Mouse (Mus musculus) layer of hippocampus, adult 9-10 months (tissue): ENCODE data around the gene Sap30l.
"Not testable (repeated sequence)": the region's sequence is repeated elsewhere in the genome, so short reads cannot be mapped to it uniquely, and the experiment has no call there.

Experiments
- DNase-seq: peaks from one replicate; pipeline ENCODE4 v3.0.0; 2022; ENCODE audit warnings: low spot score

The Sap30l gene

DNA sequence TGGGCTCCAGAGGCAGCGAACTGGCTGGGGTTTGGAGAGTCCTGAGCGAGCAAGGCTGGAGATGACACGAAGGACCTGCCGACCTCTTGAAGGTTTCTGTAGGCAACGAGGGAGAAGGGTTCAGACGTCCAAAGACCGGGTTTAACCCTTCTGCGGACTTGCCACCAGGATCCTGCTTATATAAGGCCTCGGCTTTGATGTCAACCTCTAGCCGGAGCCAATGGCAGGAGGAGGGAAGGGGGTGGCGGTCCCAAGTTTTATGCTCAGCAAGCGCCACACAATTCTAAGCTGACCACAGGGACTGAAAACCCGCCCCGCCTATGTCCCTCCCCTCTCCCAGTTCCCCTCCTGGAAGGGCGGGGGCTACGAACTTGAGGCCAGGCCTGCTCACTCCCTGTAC lies 30.4 kb downstream of the Sap30l start:
- no peak for DNase-seq

DNA sequence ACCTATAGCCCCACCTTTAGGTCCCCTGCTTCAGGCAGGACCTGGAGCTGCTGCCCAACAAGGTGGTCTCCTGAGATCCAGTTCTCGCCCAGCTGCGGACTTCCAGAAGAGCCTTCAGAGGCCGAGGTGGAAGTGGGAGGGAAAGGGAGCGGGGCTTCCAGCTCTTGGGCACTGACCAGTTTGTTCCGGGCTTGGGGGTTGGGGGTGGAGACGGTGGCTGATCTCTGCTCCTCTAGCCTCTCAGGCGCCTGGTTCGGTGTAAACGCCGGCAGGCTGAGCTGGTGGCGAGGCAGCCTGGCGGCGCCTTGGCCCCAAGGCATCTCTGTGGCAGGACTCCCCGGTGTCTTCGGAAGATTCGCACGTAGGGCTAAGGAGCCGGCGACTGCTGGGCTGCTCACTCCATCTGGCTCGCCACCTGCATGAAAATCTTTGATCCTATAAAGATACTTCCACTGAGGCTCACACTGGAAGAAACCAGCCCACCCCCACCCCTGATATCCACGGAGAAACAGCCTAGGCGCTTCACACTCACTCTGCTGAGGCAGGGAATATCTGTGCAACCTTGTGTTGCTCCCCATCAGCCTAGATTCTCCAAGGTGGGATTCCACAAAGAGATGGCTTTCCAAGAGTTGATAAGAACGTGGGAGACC lies 31.2 kb downstream of the Sap30l start, which contains the start of gene Hand1:
Gene Hand1 (minus strand): TSS at position 267 of the 650 bp plus-strand sequence.
- DNase-seq: no peak

DNA sequence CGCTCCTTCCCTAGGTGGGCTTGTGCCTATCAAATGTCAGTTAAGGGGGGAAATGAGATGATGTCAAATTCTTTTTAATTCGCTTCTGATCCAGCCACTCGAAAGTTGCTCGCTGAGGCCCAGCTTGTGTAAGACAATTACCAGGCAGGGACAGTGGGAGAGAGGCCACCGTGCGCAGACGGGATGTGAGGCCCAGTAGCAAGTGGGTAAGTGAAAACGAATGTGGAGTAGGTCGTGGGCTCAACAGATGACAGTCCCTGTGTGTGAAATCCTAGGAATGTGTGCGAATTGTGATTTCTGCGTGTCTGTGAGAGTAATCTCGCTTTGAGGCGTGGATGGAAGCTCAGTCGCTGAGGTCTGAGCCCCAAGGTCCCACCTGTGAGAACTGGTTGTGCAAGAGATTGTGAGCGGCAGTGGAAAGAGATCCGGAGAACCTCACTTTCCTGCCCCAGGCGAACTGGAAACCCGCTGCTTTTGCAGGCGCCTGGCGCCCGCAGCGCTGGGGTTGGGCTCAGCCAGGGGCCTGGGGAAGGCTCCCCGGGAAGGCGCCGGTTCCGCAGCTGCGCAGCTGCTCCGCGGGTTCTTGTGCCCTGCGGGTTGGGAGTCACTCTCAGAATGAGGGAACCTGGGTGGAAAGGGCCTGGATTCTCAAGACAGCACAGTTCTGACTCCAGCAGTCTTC lies 32.0 kb downstream of the Sap30l start:
- DNase-seq: no peak

DNA sequence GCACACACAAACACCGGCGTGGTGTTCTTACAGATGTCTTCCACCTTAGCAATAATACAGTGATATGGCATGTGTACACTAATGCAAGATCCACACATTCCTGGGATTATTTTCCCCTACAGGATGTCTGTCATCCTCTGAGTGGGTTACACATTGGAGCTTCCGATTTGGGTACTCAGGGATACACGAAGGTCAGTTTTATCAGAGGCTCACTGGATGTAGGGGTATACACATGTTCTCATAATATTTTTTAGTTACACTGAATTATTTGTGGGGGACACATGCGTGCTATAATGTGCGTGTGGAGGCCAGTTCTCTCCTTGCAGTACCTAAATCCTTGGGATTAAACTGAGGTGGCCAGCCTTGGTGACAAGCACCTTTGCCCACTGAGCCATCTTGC lies 32.6 kb downstream of the Sap30l start:
- no peak for DNase-seq

DNA sequence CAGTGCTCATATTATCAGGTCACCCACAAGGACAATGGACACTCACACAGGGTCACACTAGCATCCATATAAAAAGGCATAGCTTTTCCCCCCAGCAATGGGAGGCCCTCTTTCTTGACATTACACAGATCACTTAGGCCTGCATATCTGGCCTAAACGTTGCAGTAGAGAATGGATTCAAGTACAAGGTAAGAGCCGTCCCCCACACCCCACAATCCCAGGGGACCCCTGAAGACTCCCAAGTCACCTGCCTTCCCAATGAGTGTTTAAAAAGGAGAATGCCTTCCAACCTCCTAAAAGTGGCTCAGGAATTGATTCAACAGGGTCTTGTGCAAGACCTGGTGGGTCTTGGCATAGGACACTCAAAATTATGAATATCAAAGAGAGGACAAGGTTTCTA lies 33.9 kb downstream of the Sap30l start:
- no peak for DNase-seq

DNA sequence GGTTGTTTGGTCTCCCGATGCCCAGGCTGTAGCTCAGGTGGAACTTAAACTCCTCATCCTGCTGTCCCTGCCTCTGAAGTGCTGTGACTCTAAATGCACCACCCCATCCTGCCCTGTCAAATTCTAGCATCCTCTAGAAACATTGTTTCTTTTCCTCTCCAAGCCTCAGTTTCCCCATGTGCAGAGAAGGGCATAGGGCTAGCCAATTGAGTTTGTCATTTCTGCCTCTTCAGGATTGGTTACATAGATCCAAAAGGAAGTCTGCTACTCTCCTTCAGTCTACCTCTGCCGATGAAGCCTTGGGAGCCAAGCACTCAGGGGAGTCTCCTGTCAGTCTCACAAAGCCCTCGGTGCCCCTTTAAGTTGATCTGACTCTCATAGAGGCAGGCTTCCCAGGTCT lies 34.5 kb downstream of the Sap30l start:
- DNase-seq: no peak

DNA sequence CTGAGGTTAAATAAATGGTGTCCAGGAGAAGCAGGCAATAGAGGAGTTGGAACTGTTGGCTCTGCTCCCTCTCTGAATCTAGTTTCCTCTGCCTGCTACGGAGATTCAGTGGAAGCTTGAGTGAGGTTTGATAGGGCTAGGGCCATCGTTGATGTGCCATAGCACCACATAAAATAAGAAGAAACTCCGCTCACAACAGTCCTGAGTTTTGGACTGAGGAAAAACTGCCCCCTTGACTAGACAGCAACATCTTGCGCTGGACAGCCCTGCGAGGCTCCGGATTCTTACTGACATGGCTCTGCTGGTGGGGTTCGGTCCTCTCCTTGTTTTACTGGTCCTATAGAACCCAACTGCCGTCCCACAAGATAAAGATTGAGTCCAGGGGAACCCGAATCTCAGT lies 35.0 kb downstream of the Sap30l start:
- DNase-seq: no peak

DNA sequence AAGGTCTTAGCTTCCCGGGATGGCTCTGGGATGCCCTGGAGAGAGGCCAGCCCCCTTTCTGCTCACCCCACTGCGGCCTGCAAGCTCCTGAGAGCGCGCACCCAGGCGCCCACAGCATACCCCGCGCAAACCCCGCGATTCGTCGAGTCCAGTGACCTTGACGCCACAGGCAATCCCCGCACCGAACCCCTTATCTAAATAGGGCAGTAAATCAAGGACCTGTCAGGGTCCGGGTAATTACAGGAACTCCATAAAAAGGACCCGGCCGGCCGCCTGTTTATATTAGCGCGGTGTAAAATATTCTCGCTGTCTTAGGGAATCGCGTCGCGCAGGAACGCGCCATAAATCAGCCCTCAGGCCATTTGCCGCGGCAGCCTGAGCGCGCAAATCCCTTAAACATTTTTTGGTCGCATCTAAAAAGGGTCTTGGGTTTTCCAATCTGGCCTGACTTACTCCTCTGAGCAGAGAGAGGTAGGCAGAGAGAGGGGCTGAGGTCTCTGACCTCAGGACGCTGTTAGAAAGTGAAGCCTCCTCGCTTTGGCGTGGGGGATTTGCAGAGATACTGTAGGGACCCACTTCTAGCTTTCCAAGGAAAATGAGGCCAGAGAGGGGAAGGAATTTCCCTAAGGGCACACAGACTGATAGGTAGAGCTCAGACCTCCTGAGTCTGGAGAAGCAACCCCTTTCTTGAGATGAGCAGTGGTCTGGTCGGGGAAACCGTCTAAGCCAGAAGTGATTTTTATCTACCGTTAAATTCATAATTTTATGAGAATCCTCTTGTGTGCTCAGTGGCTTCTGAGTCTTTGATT lies 35.6 kb downstream of the Sap30l start:
- DNase-seq: no peak

DNA sequence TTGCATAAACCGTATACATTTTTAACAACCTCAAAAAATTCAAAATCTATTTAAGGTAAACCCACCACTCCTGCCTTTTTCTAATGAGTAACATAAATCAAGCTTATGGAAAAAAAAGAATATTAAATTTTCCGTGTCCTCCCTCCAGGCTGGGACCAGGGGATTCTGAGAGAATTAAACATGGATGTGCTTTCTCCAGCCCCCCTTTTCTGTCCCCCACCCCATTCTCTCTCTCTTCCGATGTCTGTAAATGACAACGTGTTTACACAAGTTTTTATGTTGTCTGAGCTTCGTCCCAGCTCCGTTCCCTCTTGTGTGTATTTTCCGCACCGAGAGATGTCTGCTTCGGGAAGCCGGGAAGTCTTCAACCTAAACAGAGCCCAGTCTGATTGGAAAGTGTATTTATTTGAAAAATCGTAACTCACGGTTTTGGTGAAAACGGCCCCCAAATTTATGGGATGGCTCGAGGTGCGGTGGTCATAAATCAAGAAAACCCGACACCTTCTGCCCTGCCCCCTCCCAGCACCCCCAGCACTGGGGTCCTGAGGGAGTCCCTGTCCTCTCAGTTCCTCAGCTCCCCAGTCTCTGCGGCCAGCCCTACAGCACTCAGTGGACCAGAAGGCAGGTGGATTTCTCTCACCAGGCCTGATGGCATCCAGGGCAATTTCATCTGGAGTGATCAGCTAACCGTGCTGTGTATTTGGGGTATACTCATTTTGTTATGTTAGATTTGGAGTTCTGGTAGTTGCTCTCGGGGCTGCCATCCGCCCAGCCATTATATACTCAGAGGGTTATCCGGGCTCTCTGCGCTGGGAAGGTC lies 36.6 kb downstream of the Sap30l start:
- DNase-seq: no peak

DNA sequence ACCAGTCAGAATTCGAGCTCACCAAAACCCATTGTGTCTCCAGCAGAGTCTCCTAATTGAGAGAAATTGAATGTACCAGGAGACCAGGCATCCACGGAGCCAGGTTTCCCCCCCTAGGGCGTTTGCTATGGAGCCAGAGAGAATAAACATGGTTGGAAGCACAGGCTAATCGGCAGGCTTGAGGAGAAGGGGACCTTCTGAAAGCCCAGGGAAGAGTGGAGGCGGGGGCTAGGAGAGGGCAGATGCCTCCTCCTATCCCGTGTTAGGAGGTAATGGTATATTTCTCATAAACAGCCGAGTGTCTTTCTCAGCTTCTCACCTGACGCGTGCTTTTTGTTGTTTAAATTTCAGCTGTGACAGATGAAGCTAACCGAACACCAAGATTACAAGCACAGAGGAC lies 39.5 kb downstream of the Sap30l start:
- DNase-seq: no peak

DNA sequence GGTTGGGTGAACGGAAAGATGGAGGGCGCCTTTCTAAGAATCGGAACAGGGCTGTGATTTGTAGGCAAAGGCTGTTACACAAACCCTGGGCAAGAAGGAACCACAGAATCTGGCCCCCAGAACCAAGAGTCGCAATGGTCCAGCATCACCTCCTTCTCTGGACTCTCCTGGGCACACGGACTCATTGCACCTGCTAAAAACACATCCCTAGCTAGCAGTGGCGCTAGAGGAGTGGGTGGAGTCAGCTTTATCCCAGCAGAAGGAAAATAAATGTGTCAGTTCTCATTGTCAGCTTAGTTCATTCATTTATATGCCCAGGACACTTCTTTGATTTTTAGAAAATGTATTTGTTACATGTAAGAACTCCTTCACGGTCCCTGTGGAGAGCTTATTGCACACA lies 40.0 kb downstream of the Sap30l start:
- DNase-seq: no peak

DNA sequence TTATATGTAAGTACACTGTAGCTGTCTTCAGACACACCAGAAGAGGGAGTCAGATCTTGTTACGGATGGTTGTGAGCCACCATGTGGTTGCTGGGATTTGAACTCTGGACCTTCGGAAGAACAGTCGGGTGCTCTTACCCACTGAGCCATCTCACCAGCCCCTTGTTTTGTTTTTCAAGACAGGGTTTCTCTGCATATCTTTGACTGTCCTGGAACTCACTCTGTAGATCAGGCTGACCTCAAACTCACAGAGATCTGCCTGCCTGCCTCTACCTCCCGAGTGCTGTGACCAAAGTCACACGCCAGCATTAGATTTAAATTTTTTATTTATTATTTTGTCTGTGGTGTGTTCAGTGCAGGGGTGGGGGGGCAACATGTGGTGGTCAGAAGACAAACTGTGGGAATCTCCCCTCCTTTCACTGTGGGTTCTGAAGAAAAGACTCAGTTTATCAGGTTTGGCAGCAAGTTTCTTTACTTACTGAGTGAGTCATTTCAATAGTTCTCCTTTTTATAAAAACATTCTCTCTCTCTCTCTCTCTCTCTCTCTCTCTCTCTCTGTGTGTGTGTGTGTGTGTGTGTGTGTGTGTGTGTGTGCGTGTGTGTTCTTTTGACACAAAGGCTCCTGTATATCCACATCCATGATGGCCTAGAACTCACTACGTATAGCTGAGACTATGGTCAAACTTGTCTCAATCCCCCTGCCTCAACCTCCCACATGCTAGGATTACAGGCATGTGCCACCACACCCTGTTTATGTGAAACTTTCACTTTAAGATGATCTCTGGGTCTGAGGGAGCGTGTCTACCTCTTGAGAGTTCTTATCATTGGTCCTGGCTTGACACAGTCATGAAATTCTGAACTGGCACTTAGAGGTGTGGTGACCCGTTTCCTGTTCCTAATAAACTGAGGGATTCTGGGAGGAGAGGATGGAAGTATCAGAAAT lies 45.3 kb downstream of the Sap30l start:
- not testable (repeated sequence) for DNase-seq

DNA sequence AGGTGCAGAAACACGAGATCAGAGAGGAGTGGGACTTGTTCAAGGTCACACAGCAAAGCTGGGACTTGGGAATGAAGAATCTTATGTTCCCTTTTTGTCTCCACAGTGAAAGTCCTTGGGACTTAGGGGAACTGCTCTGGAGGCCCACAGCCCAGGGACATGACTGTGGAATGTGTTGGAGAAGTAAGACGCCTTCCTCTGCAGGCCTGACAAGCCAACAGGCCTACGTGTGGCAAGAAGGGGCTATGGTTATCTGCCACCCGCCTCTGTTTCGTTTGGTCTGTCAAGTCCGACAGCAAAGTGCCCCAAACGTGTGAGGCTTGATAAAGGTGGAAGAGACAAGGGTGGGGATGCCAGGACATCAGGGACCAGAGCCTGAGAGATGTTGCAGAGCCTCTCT lies 46.0 kb downstream of the Sap30l start:
- no peak for DNase-seq

DNA sequence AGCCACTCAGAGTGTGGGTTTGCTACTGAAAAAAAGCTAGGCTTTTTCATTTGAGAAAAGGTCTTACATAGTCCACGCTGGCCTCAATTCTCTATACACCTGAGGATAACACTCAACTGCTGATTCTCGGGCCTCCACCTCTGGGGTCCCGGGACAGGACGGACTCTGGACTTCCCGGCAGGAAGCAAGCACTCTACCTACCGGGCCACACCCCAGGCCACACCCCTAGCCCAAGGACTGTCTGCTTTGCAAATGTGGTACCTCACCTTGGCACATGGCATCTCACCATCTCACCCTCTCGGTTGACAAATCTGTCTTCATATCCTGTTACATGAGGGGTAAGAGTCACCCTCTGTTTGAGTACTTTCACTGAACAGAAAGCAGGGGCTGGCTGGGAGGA lies 48.9 kb downstream of the Sap30l start:
- no peak for DNase-seq

DNA sequence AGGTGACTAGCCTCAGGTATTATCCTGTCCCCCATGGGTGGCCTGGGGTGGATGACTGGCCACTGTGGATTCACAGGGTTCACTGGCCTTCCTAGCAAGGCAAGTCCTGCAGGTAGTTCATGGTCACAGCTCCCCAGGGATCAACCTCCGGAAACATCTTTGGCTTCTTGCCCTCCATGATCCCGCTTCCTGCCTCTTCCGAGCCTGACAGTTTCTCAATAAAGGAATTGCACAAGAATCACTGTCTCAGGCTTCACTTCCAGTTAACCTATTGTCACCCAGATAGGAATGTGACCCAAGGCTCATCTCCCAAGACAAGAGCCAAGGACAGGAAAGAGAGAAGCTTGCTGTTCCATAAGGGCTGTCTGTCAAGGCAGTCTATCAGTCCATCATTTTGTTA lies 49.5 kb downstream of the Sap30l start:
- DNase-seq: no peak

DNA sequence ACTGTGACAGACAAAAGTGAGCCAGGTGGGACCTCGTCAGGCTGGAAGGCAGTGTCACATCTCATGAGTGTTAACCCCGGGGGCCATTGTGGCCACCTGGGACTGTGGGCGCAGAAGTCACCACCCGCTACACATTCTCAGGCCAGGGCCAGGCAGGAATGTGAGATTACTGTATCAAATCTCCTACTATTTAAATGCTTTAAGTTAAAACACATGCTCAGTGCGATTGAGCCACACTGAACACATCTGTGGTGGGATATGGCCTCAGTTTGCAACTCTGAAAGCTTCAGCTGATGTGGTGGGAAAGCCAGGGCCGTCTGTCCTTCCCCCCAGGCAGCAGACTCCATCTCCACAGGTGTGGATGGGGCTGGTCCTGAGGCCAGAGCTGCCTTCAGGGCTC lies 52.1 kb downstream of the Sap30l start:
- no peak for DNase-seq

DNA sequence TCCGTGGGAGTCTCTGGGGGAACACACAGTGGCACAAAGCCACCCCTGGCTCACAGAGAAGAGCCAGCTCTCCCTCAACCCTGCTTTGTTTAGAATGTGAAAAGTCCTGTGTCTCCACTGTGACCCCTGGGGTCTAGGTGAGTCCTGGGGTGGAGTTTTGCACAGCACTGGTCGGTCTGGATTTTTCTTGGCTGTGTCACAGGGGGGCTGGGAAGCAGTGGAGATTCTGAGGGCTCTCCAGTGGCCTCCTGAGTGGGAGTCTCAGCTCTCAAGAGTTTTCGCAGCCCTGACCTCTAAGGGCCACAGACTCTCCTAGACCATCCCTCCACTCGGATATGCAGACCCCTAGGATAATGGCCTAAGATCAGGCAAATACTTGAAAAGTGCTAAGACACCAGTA lies 56.3 kb downstream of the Sap30l start:
- no peak for DNase-seq
